Comparison of ENCODE assay signal across 8 mouse cellular contexts in the genomic region with DNA sequence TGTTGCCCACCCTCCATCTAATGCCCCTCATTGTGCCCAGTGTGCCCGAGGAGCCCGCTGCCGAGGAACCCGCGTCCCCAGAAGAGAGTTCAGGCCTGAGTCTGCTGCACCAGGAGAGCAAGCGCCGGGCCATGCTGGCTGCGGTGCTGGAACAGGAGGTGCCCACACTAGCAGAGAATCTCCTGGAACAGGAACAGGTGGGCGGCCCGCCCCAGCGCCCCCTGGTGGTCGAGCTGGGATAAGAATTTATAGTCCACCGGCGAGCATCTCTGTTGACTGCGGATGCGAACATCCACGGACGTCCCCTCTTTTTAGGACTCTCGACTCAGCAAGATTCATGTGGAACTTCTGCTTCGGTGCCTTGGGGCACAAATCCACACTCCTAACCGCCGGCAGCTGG. TPM values are rescaled to one million over a fixed set of nuclear protein-coding genes. Genes with fewer than 3 reads are reported as not detected.
DNase-seq lines count a peak whose midpoint lies in the region; ATAC-seq lines count a peak whose summit lies in the region.

No protein-coding gene starts in this region.

- no peaks in the 10 kb centered on the region for H3K36me3 ChIP-seq in forebrain, embryonic 11.5 days (ENCODE audit: control insufficient read depth, insufficient read depth, low read length)
- no peaks in the 10 kb centered on the region for H3K36me3 ChIP-seq in heart, embryonic 16.5 days (ENCODE audit: control insufficient read depth, insufficient read depth)
- no peaks in the 10 kb centered on the region for H3K36me3 ChIP-seq in liver, embryonic 12.5 days
- no peaks in the 10 kb centered on the region for H3K36me3 ChIP-seq in splenic B cell, adult 2 months (ENCODE audit: control insufficient read depth, insufficient read depth, low read length, poor library complexity, severe bottlenecking)

- H3K4me1 ChIP-seq in forebrain, embryonic 11.5 days (replicated peaks; ENCODE audit: control insufficient read depth, insufficient read depth, low read length) = peaks cover 4% of the 10 kb centered on the region
- peaks cover 9% of the 10 kb centered on the region for H3K4me1 ChIP-seq in heart, embryonic 16.5 days (ENCODE audit: control insufficient read depth, insufficient read depth, low read length)
- H3K4me1 ChIP-seq in liver, embryonic 12.5 days = peaks cover 53% of the 10 kb centered on the region

- no peaks in the 10 kb centered on the region for H3K9me3 ChIP-seq in forebrain, embryonic 11.5 days (ENCODE audit: control insufficient read depth, low read length)
- H3K9me3 ChIP-seq in heart, embryonic 16.5 days (replicated peaks; ENCODE audit: control insufficient read depth, low read length) = no peaks in the 10 kb centered on the region
- H3K9me3 ChIP-seq in liver, embryonic 12.5 days (replicated peaks) = no peaks in the 10 kb centered on the region

- H3K27ac ChIP-seq in forebrain, embryonic 11.5 days (ENCODE audit: low read depth, low read length) = no peak overlapping the region
- H3K27ac ChIP-seq in heart, embryonic 16.5 days (ENCODE audit: low read length) = no peak overlapping the region
- no peak overlapping the region for H3K27ac ChIP-seq in liver, embryonic 12.5 days

- ATAC-seq in forebrain, embryonic 11.5 days (replicated peaks; ENCODE audit: low FRiP score) = no peak; the same call in 1 of the 2 replicates
- no peak for ATAC-seq in heart, embryonic 16.5 days (replicated peaks; ENCODE audit: extremely low read depth, insufficient read depth, low FRiP score)
- ATAC-seq in liver, embryonic 12.5 days = no peak

- peak overlapping the region; percentile 66 for H3K4me2 ChIP-seq in forebrain, embryonic 11.5 days (ENCODE audit: low read depth, low read length, severe bottlenecking)
- peak overlapping the region; percentile 73 for H3K4me2 ChIP-seq in heart, embryonic 16.5 days (ENCODE audit: low read depth, low read length)
- peak overlapping the region; percentile 53 for H3K4me2 ChIP-seq in liver, embryonic 12.5 days

- peak overlapping the region; percentile 46 for H3K9ac ChIP-seq in forebrain, embryonic 11.5 days (ENCODE audit: low read length)
- H3K9ac ChIP-seq in heart, embryonic 16.5 days (ENCODE audit: low read length) = peak overlapping the region; percentile 42; the same call in 1 of the 2 replicates
- H3K9ac ChIP-seq in liver, embryonic 12.5 days = no peak overlapping the region

- DNase-seq in CD4-positive helper T cell, adult 2 months (ENCODE audit: low read depth, low spot score) = peak; percentile 81
- peak; percentile 46 for DNase-seq in c-Kit-positive CD71-negative TER-119-negative erythroid progenitor cells, embryonic 14.5 days (ENCODE audit: low read depth)
- DNase-seq in forebrain, embryonic 11.5 days (ENCODE audit: low spot score) = peak; percentile 93
- DNase-seq in kidney, postnatal 14 days = peak; percentile 86
- DNase-seq in naive thymus-derived CD4-positive, alpha-beta T cell, adult 2 months (ENCODE audit: low read depth) = peak; percentile 87
- peak; percentile 84 for DNase-seq in splenic B cell, adult 2 months (ENCODE audit: low read depth, low spot score)

- peak overlapping the region; percentile 33 for H3K4me3 ChIP-seq in forebrain, embryonic 11.5 days (ENCODE audit: low read depth, low read length)
- peak overlapping the region; percentile 49 for H3K4me3 ChIP-seq in heart, embryonic 16.5 days (ENCODE audit: low read length)
- peak overlapping the region; percentile 29 for H3K4me3 ChIP-seq in liver, embryonic 12.5 days

- 4% methylated on average over 22 of the region's 22 CpGs for WGBS in forebrain, embryonic 11.5 days
- WGBS in heart, embryonic 16.5 days = 5% methylated on average over 22 of the region's 22 CpGs
- WGBS in liver, embryonic 12.5 days (ENCODE audit: insufficient replicate concordance) = 8% methylated on average over 22 of the region's 22 CpGs

- peaks cover 35% of the 10 kb centered on the region for H3K27me3 ChIP-seq in forebrain, embryonic 11.5 days (ENCODE audit: control insufficient read depth, insufficient read depth, low read length)
- peaks cover 49% of the 10 kb centered on the region for H3K27me3 ChIP-seq in heart, embryonic 16.5 days (ENCODE audit: control insufficient read depth, insufficient read depth, low read length)
- H3K27me3 ChIP-seq in liver, embryonic 12.5 days (replicated peaks) = peaks cover 80% of the 10 kb centered on the region
- no peaks in the 10 kb centered on the region for H3K27me3 ChIP-seq in splenic B cell, adult 2 months (ENCODE audit: control insufficient read depth, insufficient read depth, low read length, poor library complexity, severe bottlenecking)

RNA-seq across cellular contexts. Expression of gene Map3k6, which starts 10.0 kb away (rescaled TPM):
- polyA plus RNA-seq in forebrain, embryonic 11.5 days (2014; fragmentation: Nextera tagmentation; extraction: Ambion mirVana) = 1.2 and 3.0 TPM in 2 replicates
- 3.4 and 3.6 TPM in 2 replicates for polyA plus RNA-seq in heart, embryonic 16.5 days (2015; fragmentation: Nextera tagmentation; extraction: Ambion mirVana)
- polyA plus RNA-seq in liver, embryonic 12.5 days (2016; fragmentation: Nextera tagmentation; extraction: Ambion mirVana) = 2.8 and 3.6 TPM in 2 replicates

RNA-seq across cellular contexts. Expression of gene Sytl1, which starts 12.3 kb away (rescaled TPM):
- 1.5 and 2.8 TPM in 2 replicates for polyA plus RNA-seq in forebrain, embryonic 11.5 days (2014; fragmentation: Nextera tagmentation; extraction: Ambion mirVana)
- polyA plus RNA-seq in heart, embryonic 16.5 days (2015; fragmentation: Nextera tagmentation; extraction: Ambion mirVana) = 3.4 and 7.6 TPM in 2 replicates
- polyA plus RNA-seq in liver, embryonic 12.5 days (2016; fragmentation: Nextera tagmentation; extraction: Ambion mirVana) = 0.37 and 0.46 TPM in 2 replicates

RNA-seq across cellular contexts. Expression of gene Tmem222, which starts 27.0 kb away (rescaled TPM):
- polyA plus RNA-seq in forebrain, embryonic 11.5 days (2014; fragmentation: Nextera tagmentation; extraction: Ambion mirVana) = 80.6 and 90.9 TPM in 2 replicates
- 55.5 and 59.2 TPM in 2 replicates for polyA plus RNA-seq in heart, embryonic 16.5 days (2015; fragmentation: Nextera tagmentation; extraction: Ambion mirVana)
- polyA plus RNA-seq in liver, embryonic 12.5 days (2016; fragmentation: Nextera tagmentation; extraction: Ambion mirVana) = 47.6 and 48.4 TPM in 2 replicates

RNA-seq across cellular contexts. Expression of gene Gpr3, which starts 38.3 kb away (rescaled TPM):
- 0.37 TPM in 1 of 2 replicates, not detected in the other for polyA plus RNA-seq in forebrain, embryonic 11.5 days (2014; fragmentation: Nextera tagmentation; extraction: Ambion mirVana)
- 0.14 and 0.29 TPM in 2 replicates for polyA plus RNA-seq in heart, embryonic 16.5 days (2015; fragmentation: Nextera tagmentation; extraction: Ambion mirVana)
- not detected in 2 replicates for polyA plus RNA-seq in liver, embryonic 12.5 days (2016; fragmentation: Nextera tagmentation; extraction: Ambion mirVana)

RNA-seq across cellular contexts. Expression of gene Cd164l2, which starts 38.7 kb away (rescaled TPM):
- polyA plus RNA-seq in forebrain, embryonic 11.5 days (2014; fragmentation: Nextera tagmentation; extraction: Ambion mirVana) = not detected in 2 replicates
- 0.66 TPM in 1 of 2 replicates, not detected in the other for polyA plus RNA-seq in heart, embryonic 16.5 days (2015; fragmentation: Nextera tagmentation; extraction: Ambion mirVana)
- 0.12 and 0.26 TPM in 2 replicates for polyA plus RNA-seq in liver, embryonic 12.5 days (2016; fragmentation: Nextera tagmentation; extraction: Ambion mirVana)
